Mouse (Mus musculus) adrenal gland, postnatal 4 days (tissue): ENCODE measurements around the gene Ppfia1. TPM values are rescaled to one million over a fixed set of nuclear protein-coding genes. Genes with fewer than 3 reads are reported as not detected.

Source experiments
- DNase-seq, 2 experiments: peaks; one replicate each; pipeline ENCODE4 v3.0.0; 2021 to 2022; ENCODE audit warnings: low spot score in 2 of 2, mixed read lengths in 2 of 2
- total RNA-seq, 2 experiments: library from RNA; stranded (reverse); gene quantifications; 2 replicates each; pipeline ENCODE4 v1.2.3; 2021

Gene Ppfia1
- total RNA-seq, 2 experiments from 2014 or later, result 61.1 to 72.8 TPM

DNA sequence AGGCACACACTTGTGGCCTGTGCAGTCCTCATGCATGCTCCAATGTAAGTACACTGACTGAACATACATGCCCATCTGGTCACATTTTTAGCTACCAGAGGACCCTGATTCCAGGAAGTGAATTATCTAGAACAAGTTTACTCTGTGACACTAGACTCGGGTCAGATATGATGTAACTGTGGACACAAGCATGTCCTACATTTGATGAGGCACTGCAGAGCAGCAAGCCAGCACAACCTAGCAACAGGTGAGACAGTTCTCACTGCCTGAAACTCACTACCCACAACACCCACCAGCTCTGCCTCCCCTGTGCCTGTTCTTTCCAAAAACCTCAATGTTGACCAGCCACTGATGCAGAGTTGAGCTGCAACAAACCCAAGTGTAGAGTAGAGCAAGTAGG is 2.7 kb downstream of the Ppfia1 start:
- no peak for DNase-seq

DNA sequence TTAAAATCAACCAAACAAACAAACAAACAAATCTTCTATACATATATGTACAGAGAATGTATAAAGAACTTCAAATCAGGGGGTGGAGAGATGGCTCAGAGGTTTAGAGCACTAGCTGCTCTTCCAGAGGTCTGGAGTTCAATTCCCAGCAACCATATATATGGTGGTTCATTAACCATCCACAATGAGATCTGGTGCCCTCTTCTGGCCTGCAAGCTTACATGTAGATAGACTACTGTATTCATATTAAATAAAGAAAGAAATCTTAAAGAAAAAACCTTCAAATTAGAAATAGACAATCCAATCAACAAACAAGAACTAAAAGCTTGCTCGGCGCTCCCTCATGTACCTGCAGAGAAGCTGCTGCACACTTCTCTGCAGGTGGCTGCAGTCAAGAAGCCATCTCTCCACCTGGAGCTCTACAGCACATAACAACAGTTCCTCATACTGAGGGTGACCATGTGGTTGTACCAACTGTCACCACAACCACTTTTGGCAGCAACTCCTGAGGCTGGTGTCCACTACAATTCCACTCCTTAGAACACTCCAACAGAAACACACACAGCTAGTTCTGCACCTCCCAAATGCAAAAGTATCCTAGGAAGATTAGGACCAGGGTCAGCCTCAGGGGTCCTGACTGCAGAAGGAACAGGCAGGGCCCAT is 3.5 kb downstream of the Ppfia1 start:
- no peak for DNase-seq

DNA sequence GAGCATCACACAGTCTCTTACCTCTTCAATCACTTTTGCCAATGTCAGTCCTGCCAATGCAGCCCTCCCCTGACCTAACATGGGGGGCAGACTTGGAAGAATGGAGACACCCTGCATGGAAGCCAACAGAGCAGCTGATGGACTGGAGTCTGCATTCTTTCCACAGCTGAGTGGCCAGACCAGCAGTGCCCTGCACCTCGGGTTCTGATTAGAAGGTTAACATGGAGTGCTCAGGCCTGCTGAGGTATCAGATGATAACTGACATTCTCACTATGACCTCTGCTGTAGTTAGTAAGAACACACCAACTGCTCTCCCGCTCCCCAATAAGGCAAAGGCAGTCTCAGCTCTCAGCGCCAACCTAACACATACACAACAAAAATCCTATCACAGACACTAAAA is 8.3 kb downstream of the Ppfia1 start:
- DNase-seq, result no peak

DNA sequence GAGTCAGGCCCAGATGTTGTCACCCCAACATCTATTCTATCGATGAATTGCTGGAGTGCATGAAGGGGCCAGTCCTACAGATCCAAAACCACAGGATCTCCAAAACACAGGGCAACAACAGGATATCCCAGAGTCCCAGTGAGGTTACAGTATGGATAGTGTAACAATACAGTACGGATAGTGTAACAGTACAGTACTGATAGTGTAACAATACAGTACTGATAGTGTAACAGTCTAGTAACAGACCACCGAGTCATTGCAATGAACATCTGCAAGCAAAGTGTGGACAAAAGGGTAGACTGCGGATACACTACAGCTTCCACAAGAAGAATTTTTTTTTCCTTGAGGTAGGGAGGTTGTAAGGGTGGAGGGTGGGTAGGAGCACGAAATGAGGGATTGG is 12.2 kb downstream of the Ppfia1 start:
- no peak for DNase-seq

DNA sequence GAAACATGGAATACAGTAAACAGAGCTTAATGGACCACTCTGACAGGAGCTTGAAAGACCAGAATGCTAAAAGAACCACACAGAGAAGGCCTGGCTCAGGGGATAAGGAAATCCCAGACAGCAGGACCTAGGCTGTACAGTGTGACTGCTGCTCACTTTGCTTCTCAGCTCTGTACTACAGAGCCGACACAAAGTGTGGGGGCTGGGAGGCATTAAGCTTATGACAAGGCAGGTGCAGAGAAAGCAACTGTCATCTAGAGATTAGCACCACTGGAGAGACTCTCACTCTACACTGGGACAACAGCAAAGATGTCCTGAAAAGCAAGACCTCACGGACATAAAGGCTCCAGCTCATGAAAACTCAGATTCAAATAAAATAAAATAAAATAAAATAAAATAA is 14.4 kb downstream of the Ppfia1 start:
- DNase-seq, result no peak

DNA sequence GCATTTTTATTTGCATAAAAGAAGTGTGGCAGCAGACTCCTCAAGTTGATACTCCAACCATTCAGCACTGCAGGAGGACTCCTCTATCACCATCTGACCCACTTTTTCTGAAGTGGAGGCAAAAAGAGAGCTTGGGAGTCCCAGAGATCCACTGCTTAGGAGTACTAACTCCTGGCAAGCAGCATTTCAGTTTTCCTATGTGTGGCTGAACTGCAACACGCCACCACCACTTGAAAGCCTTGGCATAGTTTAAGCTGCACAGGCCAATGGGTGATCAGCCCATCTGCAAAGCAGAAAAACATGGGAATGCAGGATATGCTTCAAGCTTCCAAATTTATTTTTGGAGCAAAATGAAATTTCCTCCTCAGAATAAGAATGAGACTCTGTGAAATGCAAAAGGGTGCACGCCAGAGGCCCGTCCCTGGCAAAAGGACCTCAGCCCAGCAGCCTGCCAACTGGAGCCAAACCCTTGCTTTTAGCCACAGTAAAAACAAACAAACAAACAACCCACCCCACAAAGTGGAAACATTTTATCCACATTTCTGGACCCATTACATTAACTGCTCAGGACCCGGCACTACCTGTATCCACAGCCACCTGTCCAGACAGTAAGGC is 15.4 kb downstream of the Ppfia1 start:
- no peak for DNase-seq

DNA sequence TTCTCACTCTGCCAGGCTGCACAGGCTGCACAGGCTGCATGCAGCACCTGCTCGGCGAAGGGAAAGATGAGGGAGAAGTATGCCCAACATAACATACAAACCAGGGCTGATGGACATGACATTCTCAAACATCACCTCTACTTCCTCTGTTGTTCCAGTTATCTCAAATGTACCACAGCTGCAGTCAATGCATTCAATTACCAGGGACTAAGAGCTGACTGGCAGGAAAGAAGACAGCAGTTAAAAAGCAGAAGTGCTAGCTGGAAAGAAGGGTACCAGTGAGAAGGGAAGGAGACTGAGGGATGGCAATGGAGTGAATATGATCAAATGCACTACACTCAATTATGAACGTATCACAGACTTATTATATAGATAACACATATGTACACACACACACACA is 17.2 kb downstream of the Ppfia1 start:
- DNase-seq, result no peak

DNA sequence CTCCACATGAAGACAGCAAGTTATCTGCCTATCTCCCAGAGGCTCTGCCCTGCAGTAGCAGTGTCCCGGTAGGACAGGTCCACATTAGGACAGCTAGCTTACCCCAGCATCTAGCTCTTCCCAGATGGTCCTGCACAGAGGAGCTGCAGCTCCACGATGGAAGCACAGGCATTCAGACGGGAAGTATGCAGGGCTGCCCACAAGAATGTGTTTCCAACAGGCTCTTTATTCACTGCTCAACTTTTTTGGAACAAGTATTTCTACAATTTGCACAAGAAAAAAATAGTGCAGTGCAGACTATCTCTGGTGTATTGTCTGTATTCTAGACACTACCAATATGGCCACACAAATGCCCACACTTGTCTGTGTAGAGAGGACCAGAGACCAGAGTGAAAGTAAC is 18.8 kb downstream of the Ppfia1 start:
- no peak for DNase-seq

DNA sequence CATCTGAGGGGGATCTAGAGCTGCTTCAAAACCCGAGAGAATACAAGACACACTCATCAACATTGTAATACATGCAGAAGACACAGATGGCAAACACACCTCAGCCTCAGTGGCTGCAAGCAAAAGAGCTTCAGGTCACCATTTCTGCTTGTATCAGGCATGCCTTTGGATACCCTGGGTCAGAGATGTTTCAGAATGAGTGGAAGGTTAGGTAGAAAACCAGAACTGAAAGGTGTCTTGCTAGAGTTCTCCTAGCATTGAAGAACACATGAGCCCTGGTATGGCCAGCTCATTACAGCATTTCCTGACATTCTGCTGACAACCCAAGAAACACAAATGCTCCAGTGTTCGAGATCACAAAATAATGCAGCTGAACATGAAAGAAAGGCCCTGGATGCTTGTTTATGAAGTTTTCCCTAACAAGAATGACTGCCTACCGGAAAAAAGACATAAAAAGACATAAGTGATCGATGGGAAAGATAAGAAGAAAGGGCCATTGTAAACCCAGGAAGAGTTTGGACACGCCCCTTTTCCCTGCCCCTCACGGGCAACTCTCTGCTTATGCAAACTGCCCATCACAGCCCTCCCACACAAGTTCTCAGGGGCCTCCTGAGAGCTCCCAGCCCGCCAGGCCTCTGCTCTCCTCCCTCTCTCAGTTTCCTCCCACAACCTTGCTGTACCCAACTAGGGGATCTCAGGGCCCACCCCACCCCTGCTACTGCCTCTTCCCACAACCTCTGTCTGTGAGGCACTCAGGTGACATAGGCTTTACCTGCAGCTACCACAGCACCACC is 21.7 kb downstream of the Ppfia1 start:
- DNase-seq, result no peak

DNA sequence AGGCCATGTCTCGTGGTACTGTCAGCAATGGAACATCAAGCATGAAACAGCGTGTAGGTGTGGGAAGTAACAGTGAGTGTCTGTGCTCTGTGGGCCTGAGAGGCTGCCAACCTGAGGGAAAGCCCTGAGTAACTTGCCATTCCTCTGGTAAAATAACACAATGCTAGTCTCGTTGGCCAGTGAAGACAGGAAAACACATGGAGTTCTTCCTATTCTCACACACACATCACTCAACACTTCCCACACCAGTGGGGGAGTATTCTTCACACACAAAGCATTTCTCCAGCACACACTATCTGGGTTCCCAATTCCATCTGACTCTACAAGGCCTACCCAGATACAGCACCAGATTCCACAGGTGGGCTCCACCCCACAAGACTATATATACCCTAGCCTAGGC is 23.7 kb downstream of the Ppfia1 start:
- DNase-seq, result no peak

DNA sequence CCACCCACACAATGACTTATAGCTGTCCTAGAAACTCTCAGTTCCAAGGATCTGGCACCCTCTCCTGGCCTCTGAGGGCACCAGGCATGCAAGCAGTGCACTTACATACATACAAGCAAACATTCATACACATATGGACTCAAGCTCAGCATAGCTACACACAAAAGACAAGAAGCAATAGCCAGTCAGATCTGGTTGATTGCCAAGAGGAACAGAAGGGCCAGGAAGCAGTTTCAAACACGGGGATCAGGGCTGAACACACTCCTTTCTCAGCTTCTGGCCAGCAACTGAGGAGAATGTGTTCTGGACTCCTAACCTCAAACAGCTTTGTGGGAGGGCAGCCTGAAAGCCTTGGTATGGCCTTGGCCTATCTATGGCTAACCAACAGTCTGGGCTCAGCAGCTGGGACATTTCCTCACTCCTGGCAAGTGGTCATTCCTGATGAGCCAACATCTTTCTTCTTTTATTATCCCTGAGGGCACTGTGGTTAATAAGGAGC is 25.8 kb downstream of the Ppfia1 start:
- DNase-seq, result peak in 1 of 2 experiments; percentile 20

DNA sequence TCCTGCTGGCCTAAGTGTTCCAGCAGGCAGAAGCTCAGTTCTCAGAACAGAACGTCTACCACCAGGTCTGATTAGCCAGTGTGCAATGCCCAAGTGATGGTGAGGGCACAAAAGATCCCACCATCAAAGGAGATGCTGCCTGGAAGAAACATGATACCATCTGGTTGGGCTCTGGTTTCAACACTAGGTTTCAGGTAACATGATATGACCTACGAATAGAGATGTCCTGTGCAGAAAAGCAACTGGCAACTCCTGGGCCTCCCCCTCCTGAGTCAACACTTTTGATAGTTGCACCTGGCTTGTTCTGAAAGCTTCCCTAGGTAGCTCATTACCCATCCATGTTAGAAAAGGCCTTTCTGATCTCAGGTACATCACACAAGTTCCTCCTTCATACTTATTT is 26.9 kb downstream of the Ppfia1 start:
- no peak for DNase-seq

DNA sequence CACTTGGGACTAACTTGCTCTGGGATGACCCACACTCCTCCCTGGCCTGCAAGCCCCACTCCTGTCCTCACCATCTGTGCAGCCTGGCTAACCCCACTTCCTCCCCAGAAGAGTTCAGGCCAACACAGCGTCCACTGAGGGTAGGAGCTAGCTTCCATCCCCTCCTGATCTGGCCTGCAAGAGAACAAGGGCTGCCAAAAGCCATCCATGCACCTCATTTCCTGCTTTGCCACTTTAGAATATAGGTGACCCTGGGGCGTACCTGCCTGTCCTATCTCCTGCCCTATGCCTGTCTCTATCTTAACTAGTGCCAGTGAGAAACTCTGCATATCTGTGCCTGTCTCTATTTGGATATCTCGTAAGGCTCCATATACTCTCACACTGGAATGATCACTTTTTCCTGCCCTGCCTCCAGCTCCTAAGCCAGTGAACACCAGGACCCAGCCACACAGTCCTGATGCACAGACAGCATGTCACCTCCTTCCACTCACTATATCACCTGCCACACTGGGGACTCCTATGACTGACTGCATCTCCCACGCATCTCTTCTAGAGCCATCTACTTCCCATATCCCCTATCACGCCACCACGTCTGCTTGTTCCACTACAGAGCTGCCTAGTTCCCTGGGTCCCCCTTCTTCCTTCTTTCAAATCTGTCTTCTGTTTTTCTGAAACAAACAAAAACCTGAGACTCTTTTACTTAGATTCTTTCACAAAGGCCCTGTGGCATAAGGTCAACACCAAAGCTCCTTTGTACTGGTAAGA is 28.9 kb downstream of the Ppfia1 start:
- DNase-seq, result no peak

DNA sequence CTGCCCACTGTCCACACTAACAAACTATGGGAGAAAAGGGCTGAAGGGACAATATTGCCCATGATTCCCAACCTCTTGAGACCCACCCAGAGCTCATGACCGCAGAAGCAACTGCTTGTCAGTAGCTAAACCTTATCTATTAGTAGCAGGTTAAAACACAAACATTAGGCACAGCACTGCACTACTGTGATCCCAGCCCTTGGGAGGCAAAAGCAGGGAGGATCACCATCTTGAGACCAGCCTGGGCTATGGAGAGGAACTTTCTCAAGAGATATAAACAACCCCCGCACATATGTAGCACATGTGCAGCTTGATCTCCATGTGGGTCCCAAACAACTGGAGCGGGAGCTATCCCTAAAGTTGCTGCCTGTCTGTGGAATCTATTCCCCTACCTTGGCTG is 30.1 kb downstream of the Ppfia1 start:
- DNase-seq, result no peak

DNA sequence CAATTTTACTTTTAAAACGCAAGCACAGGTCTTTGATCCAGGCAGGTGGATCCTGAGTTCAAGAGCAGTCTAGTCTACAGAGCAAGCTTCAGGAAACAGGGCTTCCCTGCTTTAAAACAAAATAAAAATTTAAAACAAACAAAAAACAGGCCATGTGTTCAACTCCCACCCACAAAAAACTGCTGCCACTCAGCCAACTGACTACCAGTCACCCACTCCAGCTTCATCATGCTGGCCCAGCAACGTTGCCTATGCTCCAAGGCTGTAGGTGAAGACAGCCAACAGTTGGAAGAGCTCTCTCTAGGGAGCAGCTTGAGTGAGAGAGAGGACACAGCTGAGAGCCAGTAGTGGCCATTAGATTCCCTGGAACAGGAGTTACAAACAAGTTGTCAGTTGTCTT is 31.6 kb downstream of the Ppfia1 start:
- no peak for DNase-seq

DNA sequence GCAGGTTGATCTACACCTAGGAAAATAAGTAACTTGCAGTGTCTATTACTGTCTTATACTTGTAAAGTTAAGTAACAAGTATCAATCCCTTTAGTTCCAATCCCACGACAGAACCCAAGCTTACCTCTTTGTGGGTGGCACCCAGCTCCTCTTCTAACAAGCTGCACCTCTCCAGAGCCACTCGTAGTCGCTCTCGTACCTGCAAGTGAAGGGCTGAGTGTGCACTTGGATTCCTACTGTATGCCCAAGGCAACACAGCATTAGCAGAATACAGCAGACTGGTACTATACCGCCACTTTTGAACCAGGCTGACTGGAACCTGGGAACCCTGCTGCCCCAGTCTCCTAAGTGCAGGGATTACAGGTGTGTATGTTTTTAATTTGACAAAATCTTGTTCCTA is 33.7 kb downstream of the Ppfia1 start:
- no peak for DNase-seq

DNA sequence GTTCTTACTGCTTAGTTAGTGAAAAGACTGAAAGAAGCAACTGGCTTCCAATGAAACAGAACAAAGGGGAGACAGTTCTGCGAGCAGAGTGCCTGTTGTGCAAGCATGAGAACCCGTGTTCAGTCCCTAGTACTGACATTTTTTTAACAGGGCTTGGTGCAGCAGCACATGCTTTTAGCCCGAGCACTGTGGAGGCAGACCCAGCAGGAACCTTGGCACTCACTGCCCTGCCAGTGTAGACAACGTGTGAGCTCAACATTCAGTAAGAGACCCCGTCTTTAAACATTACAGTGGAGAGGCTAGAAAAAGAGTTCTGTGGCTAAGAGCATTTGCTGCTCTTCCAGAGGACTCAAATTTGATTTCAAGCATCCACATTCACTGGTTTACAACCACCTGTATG is 36.8 kb downstream of the Ppfia1 start:
- no peak for DNase-seq

DNA sequence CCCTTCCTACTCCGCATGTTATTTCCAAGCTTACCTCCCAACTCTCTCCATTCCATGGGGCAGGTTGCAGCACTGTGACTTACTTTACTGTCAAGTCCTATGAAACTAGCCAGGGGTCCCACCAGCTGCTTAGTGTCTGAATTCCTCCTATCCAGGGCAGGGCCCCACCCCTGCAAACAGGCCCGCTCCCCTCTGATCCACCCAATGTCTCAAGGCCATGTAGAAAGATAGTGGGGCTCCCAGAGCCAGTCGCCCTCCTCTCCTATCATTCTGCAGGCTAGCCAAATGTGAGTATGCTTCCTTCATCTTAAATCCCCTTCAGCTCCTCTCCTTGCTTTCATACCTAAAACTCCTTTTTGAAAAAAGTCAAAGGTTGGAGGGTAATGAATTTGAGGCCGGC is 44.4 kb downstream of the Ppfia1 start:
- DNase-seq, result no peak

DNA sequence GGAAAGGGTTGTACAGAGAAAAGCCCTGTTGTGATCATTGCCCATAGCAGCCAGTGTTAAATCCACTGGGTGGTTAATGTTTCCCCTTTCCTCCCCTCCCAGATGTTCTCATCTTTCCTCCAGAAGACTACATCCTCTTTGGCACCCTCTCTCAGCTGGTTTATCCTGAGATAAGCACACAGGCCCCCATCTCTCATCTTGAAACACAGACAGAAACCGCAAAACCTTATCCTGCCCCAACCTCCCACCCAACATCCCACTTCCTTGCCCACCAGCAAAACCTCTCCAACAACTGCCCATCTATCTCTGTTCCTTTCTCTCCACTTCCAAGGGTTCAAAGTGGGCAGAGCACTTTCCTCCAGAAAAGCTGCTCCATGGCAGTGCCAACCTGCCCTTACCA is 46.7 kb downstream of the Ppfia1 start:
- DNase-seq, result no peak

DNA sequence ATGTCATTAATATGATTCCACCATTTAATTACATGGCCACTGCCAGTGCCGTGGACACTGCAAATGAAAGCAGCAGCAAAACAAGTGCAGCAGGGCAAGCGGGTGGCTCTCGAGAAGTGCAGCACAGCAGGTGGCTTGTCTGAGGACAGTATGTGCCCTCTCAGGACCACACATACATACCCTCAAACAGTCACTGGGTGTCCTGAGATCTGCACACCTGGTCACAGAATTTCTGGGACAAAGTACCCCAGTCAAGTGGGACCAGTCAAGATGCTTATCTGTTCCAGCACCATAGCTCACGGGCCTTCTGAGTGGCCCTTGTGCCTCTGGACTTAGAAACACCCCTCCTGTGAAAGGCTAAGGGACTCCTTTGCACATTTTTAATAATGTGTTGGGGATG is 49.6 kb downstream of the Ppfia1 start:
- DNase-seq, result no peak

DNA sequence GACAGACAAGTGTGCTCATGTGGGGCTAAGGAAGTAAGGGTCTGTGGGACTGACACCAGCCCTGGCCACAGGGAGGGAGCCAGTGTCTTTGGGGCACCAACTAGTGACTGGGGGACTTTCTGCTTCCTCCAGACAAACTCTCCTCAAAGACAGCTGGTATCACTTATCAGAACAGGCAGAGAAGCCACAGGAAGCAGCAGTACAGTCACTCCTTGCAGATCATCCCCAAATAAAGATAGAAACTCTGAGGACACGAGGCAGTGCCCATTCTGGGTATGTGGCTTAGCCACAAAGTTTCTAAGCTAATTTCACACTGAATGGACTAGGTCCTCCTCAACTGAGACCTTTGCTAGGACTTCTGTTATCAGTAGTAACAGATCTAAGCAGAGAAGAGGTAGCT is 60.6 kb downstream of the Ppfia1 start:
- no peak for DNase-seq
